Mouse (Mus musculus) CH12.LX (cell line): ENCODE results near the gene Atxn10. TPM values are rescaled to one million over a fixed set of nuclear protein-coding genes. Genes with fewer than 3 reads are reported as not detected.

Experiments
- DNase-seq: peaks from one replicate; pipeline ENCODE4 v3.0.0-alpha.2; 2013; ENCODE audit errors: extremely low read depth
- H3K27ac ChIP-seq: 2 replicates; pipeline ENCODE4 v1.5.1; 2012; ENCODE audit warnings: low read depth, mild to moderate bottlenecking, control low read depth, moderate library complexity; ENCODE audit not compliant: insufficient read depth
- H3K27me3 ChIP-seq: replicated peaks from 2 replicates; pipeline ENCODE3; 2012; ENCODE audit warnings: inconsistent platforms
- H3K36me3 ChIP-seq, 2 experiments: replicated peaks in 1 of 2; 2 replicates each; pipeline versions ENCODE3 to v1.6.1; 2012; ENCODE audit warnings: inconsistent platforms in 1 of 2, low read length in 1 of 2, mild to moderate bottlenecking in 1 of 2, mixed read lengths in 1 of 2, moderate library complexity in 1 of 2; ENCODE audit not compliant: control insufficient read depth in 1 of 2, insufficient read depth in 1 of 2
- H3K4me1 ChIP-seq, 2 experiments: 2 replicates each; pipeline ENCODE4 v1.6.1; 2012; ENCODE audit warnings: inconsistent platforms in 1 of 2, moderate library complexity in 1 of 2; ENCODE audit not compliant: insufficient read depth in 2 of 2, control insufficient read depth in 1 of 2
- H3K4me2 ChIP-seq: 2 replicates; pipeline ENCODE4 v1.6.1; 2012; ENCODE audit warnings: low read depth, mild to moderate bottlenecking, control low read depth; ENCODE audit not compliant: poor library complexity, insufficient read depth, severe bottlenecking
- H3K4me3 ChIP-seq, 3 experiments: fragments of 150-350 bp in 1 of 3; sonication (generic) in 1 of 3; replicated peaks in 1 of 3; 2 replicates each; pipeline versions ENCODE3 to v1.5.1; 2011 to 2012; ENCODE audit warnings: low read depth in 2 of 3, low read length in 2 of 3, mild to moderate bottlenecking in 2 of 3, moderate library complexity in 2 of 3, control low read depth in 1 of 3, improper control_type of control experiment in 1 of 3, inconsistent platforms in 1 of 3, mixed read lengths in 1 of 3; ENCODE audit not compliant: poor library complexity in 1 of 3
- H3K79me2 ChIP-seq: replicated peaks from 2 replicates; pipeline ENCODE4 v1.6.1; 2012; ENCODE audit warnings: mild to moderate bottlenecking, moderate library complexity; ENCODE audit not compliant: control insufficient read depth, poor library complexity, insufficient read depth, severe bottlenecking; ENCODE audit errors: extremely low read depth
- H3K9ac ChIP-seq: 2 replicates; pipeline ENCODE4 v1.6.1; 2012; ENCODE audit warnings: low read depth, mild to moderate bottlenecking, control low read depth, moderate library complexity; ENCODE audit not compliant: insufficient read depth
- H3K9me3 ChIP-seq: replicated peaks from 2 replicates; pipeline ENCODE3; 2012; ENCODE audit warnings: low read length, inconsistent platforms, mixed read lengths
- BHLHE40 ChIP-seq: IDR thresholded peaks from 2 replicates; pipeline ENCODE4 v1.6.1; 2011; ENCODE audit warnings: mild to moderate bottlenecking, low read depth, low read length, improper control_type of control experiment
- CHD1 ChIP-seq: IDR thresholded peaks from 2 replicates; pipeline ENCODE4 v1.6.1; 2012; ENCODE audit warnings: low read depth, low read length, improper control_type of control experiment, inconsistent platforms
- CHD2 ChIP-seq: IDR thresholded peaks from 2 replicates; pipeline ENCODE4 v1.6.1; 2011; ENCODE audit warnings: low read length, improper control_type of control experiment
- ELF1 ChIP-seq: IDR thresholded peaks from 2 replicates; pipeline ENCODE4 v1.6.1; 2014; ENCODE audit warnings: low read depth, mild to moderate bottlenecking, inconsistent platforms, low read length, improper control_type of control experiment
- EP300 ChIP-seq: IDR thresholded peaks from 2 replicates; pipeline ENCODE4 v1.6.1; 2011; ENCODE audit warnings: low read length, improper control_type of control experiment
- ETS1 ChIP-seq: conservative IDR thresholded peaks from 2 replicates; pipeline ENCODE4 v1.6.1; 2012; ENCODE audit warnings: low read depth, mild to moderate bottlenecking, inconsistent platforms, low read length, improper control_type of control experiment, moderate library complexity
- GABPA ChIP-seq: IDR thresholded peaks from 2 replicates; pipeline ENCODE4 v1.6.1; 2012; ENCODE audit warnings: low read depth, low read length, improper control_type of control experiment, inconsistent platforms; ENCODE audit not compliant: insufficient replicate concordance
- HCFC1 ChIP-seq: IDR thresholded peaks from 2 replicates; pipeline ENCODE4 v1.6.1; 2012; ENCODE audit warnings: low read depth, mild to moderate bottlenecking, inconsistent platforms, low read length, improper control_type of control experiment
- IRF4 ChIP-seq: IDR thresholded peaks from 2 replicates; pipeline ENCODE4 v1.6.1; 2014; ENCODE audit warnings: low read depth, mild to moderate bottlenecking, inconsistent platforms, low read length, improper control_type of control experiment
- JUND ChIP-seq: conservative IDR thresholded peaks from 2 replicates; pipeline ENCODE4 v1.6.1; 2011; ENCODE audit warnings: low read depth, low read length, improper control_type of control experiment
- KAT2A ChIP-seq: IDR thresholded peaks from 2 replicates; pipeline ENCODE4 v1.6.1; 2012; ENCODE audit warnings: low read length, improper control_type of control experiment, inconsistent platforms; ENCODE audit not compliant: insufficient replicate concordance
- MAX ChIP-seq: IDR thresholded peaks from 2 replicates; pipeline ENCODE4 v1.6.1; 2011; ENCODE audit warnings: low read length, improper control_type of control experiment
- MAZ ChIP-seq: IDR thresholded peaks from 2 replicates; pipeline ENCODE4 v1.6.1; 2012; ENCODE audit warnings: low read depth, mild to moderate bottlenecking, inconsistent platforms, low read length, improper control_type of control experiment, moderate library complexity
- MEF2A ChIP-seq: IDR thresholded peaks from 2 replicates; pipeline ENCODE4 v1.6.1; 2014; ENCODE audit warnings: low read depth, mild to moderate bottlenecking, inconsistent platforms, low read length, improper control_type of control experiment, borderline replicate concordance
- MXI1 ChIP-seq: IDR thresholded peaks from 2 replicates; pipeline ENCODE4 v1.6.1; 2011; ENCODE audit warnings: mild to moderate bottlenecking, low read depth, low read length, improper control_type of control experiment
- MYC ChIP-seq: IDR thresholded peaks from 2 replicates; pipeline ENCODE4 v1.6.1; 2011; ENCODE audit warnings: low read depth, mild to moderate bottlenecking, improper control_type of control experiment, low read length
- NELFE ChIP-seq: IDR thresholded peaks from 2 replicates; pipeline ENCODE4 v1.6.1; 2011; ENCODE audit warnings: low read depth, low read length, improper control_type of control experiment
- NRF1 ChIP-seq: IDR thresholded peaks from 2 replicates; pipeline ENCODE4 v1.6.1; 2014; ENCODE audit warnings: low read depth, mild to moderate bottlenecking, inconsistent platforms, low read length, improper control_type of control experiment, moderate library complexity
- POLR2A ChIP-seq: IDR thresholded peaks from 2 replicates; pipeline ENCODE4 v1.6.1; 2011; ENCODE audit warnings: low read depth, mild to moderate bottlenecking, improper control_type of control experiment, low read length
- RCOR1 ChIP-seq: conservative IDR thresholded peaks from 2 replicates; pipeline ENCODE4 v1.6.1; 2012; ENCODE audit warnings: low read depth, mild to moderate bottlenecking, inconsistent platforms, low read length, improper control_type of control experiment
- SIN3A ChIP-seq: IDR thresholded peaks from 2 replicates; pipeline ENCODE4 v1.6.1; 2012; ENCODE audit warnings: low read length, improper control_type of control experiment, inconsistent platforms
- SMC3 ChIP-seq: IDR thresholded peaks from 2 replicates; pipeline ENCODE4 v1.6.1; 2011; ENCODE audit warnings: low read depth, low read length, improper control_type of control experiment
- TBP ChIP-seq: conservative IDR thresholded peaks from 2 replicates; pipeline ENCODE4 v1.6.1; 2011; ENCODE audit warnings: low read depth, low read length, improper control_type of control experiment
- TCF12 ChIP-seq: IDR thresholded peaks from 2 replicates; pipeline ENCODE4 v1.6.1; 2014; ENCODE audit warnings: low read depth, mild to moderate bottlenecking, inconsistent platforms, low read length, improper control_type of control experiment
- UBTF ChIP-seq: IDR thresholded peaks from 2 replicates; pipeline ENCODE4 v1.6.1; 2012; ENCODE audit warnings: low read depth, mild to moderate bottlenecking, inconsistent platforms, low read length, improper control_type of control experiment, moderate library complexity
- USF2 ChIP-seq: conservative IDR thresholded peaks from 2 replicates; pipeline ENCODE4 v1.6.1; 2011; ENCODE audit warnings: low read depth, low read length, improper control_type of control experiment
- ZKSCAN1 ChIP-seq: IDR thresholded peaks from 2 replicates; pipeline ENCODE4 v1.6.1; 2012; ENCODE audit warnings: low read depth, inconsistent platforms, low read length, improper control_type of control experiment, borderline replicate concordance
- ZMIZ1 ChIP-seq: IDR thresholded peaks from 2 replicates; pipeline ENCODE4 v1.6.1; 2012; ENCODE audit warnings: low read depth, mild to moderate bottlenecking, inconsistent platforms, low read length, improper control_type of control experiment
- ZNF384 ChIP-seq: IDR thresholded peaks from 2 replicates; pipeline ENCODE4 v1.6.1; 2012; ENCODE audit warnings: low read depth, low read length, improper control_type of control experiment, inconsistent platforms
- dilution Hi-C: fragments of 300-500 bp; cut with MboI; formaldehyde crosslinking; loops from 2 replicates; pipeline ENCODE4 v1.14.3; 2020; ENCODE audit warnings: low sequenced_read_pairs; ENCODE audit not compliant: extremely low pct_unique_long_range_greater_than_20kb, extremely low pct_ligation_motif_present
- in situ Hi-C: fragments of 300-500 bp; cut with MboI; formaldehyde crosslinking; loops from 3 replicates; pipeline ENCODE4 v1.14.3; 2019; ENCODE audit warnings: low sequenced_read_pairs, low pct_ligation_motif_present, low pct_unique_long_range_greater_than_20kb, mixed read lengths
- polyA plus RNA-seq: library from polyadenylated mRNA; unstranded; fragments of >175 nt; gene quantifications from 2 replicates; pipeline ENCODE4 v1.2.1, GENCODE M21; 2012; ENCODE audit warnings: low read depth; ENCODE audit not compliant: insufficient read length
- total RNA-seq, 2 experiments: library from RNA; depleted of rRNA; stranded (reverse); fragments of 300-350 nt in 1 of 2; fragments of >200 nt in 1 of 2; gene quantifications; 2 replicates each; pipeline ENCODE4 v1.2.3; 2012 to 2014

Gene Atxn10
- total and polyA plus RNA-seq, 3 experiments: 81.7 to 151 (median 101) TPM

DNA sequence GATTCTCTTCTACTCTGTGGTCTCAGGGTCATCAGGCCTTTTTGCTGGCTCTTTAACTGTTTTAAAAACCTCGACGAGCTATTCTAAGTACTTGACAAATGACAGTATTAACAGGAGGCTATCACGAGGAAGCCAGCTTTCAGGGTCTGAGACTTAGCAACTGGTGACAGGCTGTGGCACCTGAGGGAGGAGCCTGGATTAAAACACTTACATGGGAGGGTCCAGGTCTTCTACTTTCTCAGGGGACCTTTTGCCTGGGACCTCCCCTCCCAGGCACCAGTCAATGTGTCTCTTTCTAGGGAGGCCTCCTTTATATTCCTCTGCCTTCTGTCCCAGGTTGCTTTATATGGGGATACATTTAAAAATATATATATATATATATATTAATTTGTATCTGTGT is 1.8 kb upstream of the Atxn10 start:
- no peak for TF ChIP-seq KAT2A
- no peak for TF ChIP-seq ZMIZ1
- TF ChIP-seq EP300: no peak
- no peak for TF ChIP-seq SMC3
- no peak for TF ChIP-seq MEF2A
- no peak for TF ChIP-seq CHD1
- no peak for TF ChIP-seq MAX
- TF ChIP-seq RCOR1: no peak
- TF ChIP-seq USF2: no peak
- TF ChIP-seq MAZ: no peak
- TF ChIP-seq ELF1: no peak
- no peak for TF ChIP-seq POLR2A
- TF ChIP-seq IRF4: no peak
- no peak for TF ChIP-seq ZNF384
- no peak for TF ChIP-seq ZKSCAN1
- no peak for TF ChIP-seq ETS1
- no peak for TF ChIP-seq TBP
- no peak for TF ChIP-seq SIN3A
- TF ChIP-seq HCFC1: no peak
- TF ChIP-seq, all 38 proteins: peak for 0
- Histone ChIP-seq H3K79me2 (peaks cover 28% of the 10 kb centered on the region), H3K4me3 (no peak overlapping the region), H3K9me3 (no peaks in the 10 kb centered on the region), H3K9ac (no peak overlapping the region), H3K4me1 (peaks cover 4 to 41% of the 10 kb centered on the region in 2 experiments; a peak in 3 of 4 replicates), H3K27ac (no peak overlapping the region), H3K4me2 (no peak overlapping the region), H3K27me3 (no peaks in the 10 kb centered on the region), H3K36me3 (peaks cover 0 to 8% of the 10 kb centered on the region in 2 experiments)
- dilution Hi-C loops (no loop called here), in situ Hi-C loops (no loop called here)
- DNase-seq: no peak

DNA sequence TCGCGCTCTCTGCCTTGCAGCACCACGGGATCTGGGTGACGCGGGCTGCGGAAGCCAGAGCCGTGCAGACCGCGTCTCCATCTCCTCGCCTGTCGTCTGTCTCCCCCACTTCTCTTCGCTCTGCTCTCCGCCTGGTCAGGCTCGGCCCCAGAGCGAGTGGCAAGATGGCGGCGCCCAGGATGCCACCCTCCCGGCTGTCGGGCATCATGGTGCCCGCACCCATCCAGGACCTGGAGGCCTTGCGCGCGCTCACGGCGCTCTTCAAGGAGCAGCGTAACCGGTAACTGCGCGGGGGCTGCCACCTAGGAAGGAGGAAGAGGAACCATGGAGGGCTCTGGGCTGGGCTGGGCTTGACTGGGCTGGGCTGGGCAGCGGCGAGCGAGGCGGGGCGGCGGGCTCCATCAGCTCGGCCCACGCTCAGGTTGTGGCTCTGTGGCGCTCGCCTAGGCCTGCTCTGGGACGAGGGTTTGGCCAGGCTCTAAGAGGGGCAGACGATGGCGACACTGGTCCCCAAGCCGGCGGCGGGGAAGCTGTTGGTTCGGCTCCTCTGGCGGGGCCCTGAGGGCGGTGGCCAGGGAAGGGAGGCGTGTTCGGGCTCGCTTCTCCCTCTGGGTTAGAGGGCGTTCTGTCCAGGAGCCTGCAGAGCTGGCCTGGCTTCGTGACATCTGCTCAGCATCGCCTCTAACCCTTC is 401 bp downstream of the Atxn10 start:
- dilution Hi-C loops (no loop called here), in situ Hi-C loops (no loop called here)
- Histone ChIP-seq H3K9ac (peak overlapping the region; percentile 93), H3K4me1 (peaks cover 4 to 35% of the 10 kb centered on the region in 2 experiments; a peak in 3 of 4 replicates), H3K4me2 (peak overlapping the region; percentile 66), H3K27ac (peak overlapping the region; percentile 88), H3K4me3 (peak overlapping the region; percentile 84 to 98 (median 94)), H3K27me3 (no peaks in the 10 kb centered on the region), H3K79me2 (peaks cover 42% of the 10 kb centered on the region), H3K36me3 (peaks cover 0 to 15% of the 10 kb centered on the region in 2 experiments), H3K9me3 (no peaks in the 10 kb centered on the region)
- peak; percentile 88 for DNase-seq
- no peak for TF ChIP-seq RCOR1
- TF ChIP-seq SMC3: no peak
- TF ChIP-seq POLR2A: peak; percentile 91
- TF ChIP-seq ZMIZ1: peak; percentile 76; the same call in 1 of the 2 replicates
- peak; percentile 59 for TF ChIP-seq HCFC1
- TF ChIP-seq NRF1: peak; percentile 31; the same call in 1 of the 2 replicates
- TF ChIP-seq CHD2: peak; percentile 94
- peak; percentile 18; the same call in 1 of the 2 replicates for TF ChIP-seq MAZ
- peak; percentile 75 for TF ChIP-seq TCF12
- TF ChIP-seq MYC: 0 out of 2 replicates have a peak, but pooled peaks have one; percentile 25
- TF ChIP-seq MEF2A: peak; percentile 46; the same call in 1 of the 2 replicates
- TF ChIP-seq KAT2A: 0 out of 2 replicates have a peak, but pooled peaks have one; percentile 27
- TF ChIP-seq ELF1: peak; percentile 68
- TF ChIP-seq UBTF: peak; percentile 80
- TF ChIP-seq CHD1: no peak; the same call in 1 of the 2 replicates
- TF ChIP-seq JUND: no peak
- peak; percentile 58; the same call in 1 of the 2 replicates for TF ChIP-seq SIN3A
- peak; percentile 61; the same call in 1 of the 2 replicates for TF ChIP-seq TBP
- TF ChIP-seq BHLHE40: no peak
- peak; percentile 87 for TF ChIP-seq NELFE
- peak; percentile 77; the same call in 1 of the 2 replicates for TF ChIP-seq MXI1
- no peak for TF ChIP-seq GABPA
